Mouse (Mus musculus) kidney, postnatal 4 days (tissue): ENCODE measurements around the gene Acvrl1.
A peak's percentile ranks its signal among the peaks of the same experiment; 100 is the strongest.

Experiments
- DNase-seq, 2 experiments: peaks; one replicate each; pipeline ENCODE4 v3.0.0; 2021; ENCODE audit warnings: mixed read lengths in 2 of 2

Gene Acvrl1

DNA sequence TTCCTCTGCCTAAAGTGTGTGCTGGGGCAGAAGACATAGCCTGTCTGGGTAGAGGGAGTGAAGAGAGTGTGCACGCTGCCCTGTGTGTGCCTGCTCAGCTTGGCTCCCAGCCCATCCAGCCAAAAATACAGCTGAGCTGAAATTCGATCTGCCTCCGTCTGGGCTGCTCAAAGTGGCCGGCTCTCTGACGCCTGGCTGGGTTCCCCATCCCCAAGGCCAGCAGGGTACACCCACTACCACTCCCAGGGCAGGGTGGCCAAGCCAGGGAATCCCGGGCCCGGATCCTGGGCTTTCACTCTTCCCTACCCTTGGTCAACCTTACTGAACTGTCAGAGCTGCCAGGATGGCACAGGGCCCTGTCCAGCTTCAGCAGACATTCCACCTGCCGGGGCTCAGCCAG, 15.2 kb downstream of the Acvrl1 start:
- DNase-seq: peak; percentile 67 to 74

DNA sequence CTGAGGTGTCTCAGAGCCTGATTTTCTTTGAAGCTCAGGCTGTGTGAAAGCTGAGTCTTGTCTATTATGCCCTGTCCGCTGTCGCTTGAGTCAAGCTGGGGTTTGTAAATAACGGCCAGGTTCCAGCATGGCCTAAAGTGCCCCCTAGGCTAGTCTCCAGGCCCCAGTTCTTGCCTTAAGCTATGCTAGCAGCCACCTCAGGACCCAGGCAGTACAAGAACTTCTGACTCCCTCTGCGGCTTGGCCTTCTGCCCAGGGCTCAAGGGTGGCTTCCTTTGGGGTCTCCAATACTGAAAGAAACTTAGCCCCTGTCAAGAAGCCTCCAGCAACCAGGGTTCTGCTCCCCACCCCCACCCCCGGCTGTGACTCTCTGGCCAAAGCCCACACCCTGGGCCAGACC, 15.9 kb downstream of the Acvrl1 start:
- peak in 1 of 2 experiments; percentile 35 for DNase-seq

GRCm38 (mm10) chr15:101144779-101145178, 16.5 kb downstream of the Acvrl1 start:
- no peak for DNase-seq

GRCm38 (mm10) chr15:101145424-101146099, 17.2 kb downstream of the Acvrl1 start:
- peak in 1 of 2 experiments; percentile 99 for DNase-seq

GRCm38 (mm10) chr15:101146100-101146965, 18.0 kb downstream of the Acvrl1 start:
- peak in 1 of 2 experiments; percentile 0 for DNase-seq

DNA sequence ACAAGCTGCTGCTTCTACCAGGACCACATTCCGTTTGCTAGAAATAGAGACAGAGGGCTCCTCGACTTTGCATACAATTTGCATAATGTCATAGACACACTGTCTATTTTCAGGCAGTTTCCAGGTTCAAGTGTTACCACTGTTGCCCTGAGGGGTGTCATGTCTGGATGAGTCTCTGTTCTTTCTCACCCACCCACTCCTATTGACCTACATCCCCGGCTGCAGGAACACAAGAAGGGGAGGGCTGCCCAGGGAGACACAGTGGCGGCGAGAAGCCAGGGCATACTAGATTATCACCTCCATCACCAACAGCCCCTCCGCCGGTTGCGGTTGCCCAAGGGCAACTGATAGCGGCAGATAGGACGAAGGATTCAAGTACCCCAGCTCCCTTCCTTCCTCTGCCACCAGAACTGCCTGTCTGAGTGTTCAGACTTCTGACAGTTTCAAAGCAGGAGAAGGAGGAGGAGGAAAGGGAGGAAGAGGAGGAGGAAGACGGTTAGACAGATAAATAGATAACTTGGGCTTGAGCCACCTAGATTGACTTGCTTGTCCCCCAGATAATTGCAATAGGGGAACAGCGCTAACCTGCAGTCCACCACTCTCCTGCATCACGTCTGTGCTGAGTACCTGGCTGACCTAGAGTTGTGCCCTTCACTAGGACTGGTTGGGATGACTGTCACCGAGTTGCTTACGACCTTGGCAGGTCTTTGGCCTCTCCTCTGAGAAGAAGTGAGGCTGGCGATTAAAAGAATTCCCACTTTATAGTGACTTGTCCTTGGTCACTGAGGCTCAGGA, 19.0 kb downstream of the Acvrl1 start:
- DNase-seq: peak in 1 of 2 experiments; percentile 0

DNA sequence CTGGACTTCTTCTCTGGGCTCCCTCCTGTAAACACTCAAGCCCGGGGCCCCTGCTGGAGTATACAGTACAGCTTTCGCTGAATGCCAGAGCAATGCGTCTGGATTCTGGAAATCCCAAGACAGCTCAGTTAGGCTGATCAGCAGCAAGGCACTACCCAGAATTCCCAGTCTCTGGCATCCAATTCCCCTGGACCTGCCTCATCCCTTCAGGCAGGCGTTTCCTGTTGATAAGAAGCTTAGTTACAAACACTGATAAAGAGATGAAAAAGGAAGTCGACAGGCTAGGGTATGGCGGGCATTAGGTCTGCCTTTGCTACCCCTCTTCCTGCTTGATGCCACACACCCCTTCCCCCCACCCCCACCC, 19.6 kb downstream of the Acvrl1 start:
- DNase-seq: no peak

- DNase-seq: no peak
Measured at GRCm38 (mm10) chr15:101148604-101149003, 20.3 kb downstream of the Acvrl1 start.

DNA sequence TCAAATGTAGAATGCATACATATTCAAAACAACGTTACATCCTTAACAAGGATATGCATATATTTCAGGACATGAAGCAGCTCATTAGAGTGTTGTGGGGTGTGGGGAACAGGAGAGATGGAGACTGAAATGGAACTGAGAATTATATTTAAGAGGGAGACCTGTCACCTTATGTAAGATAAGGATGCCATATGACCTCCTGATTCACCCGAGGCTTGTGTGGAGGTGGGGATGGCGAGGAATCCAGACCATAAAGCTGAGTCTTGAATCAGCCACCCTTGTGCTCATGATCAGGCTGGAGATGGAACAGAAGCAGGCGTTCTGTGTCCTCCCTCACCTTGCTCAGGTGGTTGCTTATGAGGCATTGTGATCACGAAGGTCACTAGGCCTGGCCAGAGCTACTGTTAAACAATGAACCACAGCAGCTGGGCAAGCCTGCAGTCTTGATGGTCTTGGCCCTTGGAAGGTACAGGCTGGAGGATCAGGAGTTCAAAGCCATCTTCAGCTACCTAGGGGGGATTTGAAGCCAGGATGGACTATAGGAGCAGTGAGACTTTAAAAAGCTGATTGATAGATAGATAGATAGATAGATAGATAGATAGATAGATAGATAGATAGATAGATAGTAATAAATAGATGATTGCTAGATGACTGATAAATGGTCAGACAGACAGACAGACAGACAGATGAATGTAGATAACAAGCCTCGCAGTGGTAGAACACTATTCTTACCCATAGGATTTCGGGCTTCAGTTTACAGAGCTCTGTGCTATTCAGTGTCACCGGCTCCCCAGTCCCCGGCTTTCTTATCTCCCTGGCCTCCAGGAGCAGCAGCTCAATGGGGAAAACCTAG, 23.3 kb downstream of the Acvrl1 start:
- DNase-seq: peak in 1 of 2 experiments; percentile 0

GRCm38 (mm10) chr15:101154700-101155616, 26.6 kb downstream of the Acvrl1 start:
- no peak for DNase-seq

DNA sequence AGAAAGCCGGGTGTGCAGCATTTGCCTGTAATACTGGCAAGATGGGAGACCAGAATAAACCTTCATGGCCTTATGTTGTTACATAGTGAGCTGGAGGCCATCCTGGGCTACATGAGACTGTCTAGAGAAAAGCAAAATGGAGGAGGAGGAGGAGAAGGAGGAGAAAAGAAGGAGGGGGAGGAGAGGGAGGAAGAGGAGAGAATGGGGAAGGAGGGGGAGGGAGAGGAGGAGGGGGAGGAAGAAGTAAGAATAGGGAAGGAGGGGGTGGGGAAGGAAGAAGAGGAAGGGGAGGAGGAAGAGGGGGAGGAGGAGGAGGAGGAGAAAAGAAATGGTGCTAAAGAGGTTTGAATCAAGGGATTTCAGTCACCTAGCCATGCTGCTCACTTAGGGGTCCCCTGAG, 31.8 kb downstream of the Acvrl1 start:
- no peak for DNase-seq

- peak in 1 of 2 experiments; percentile 53 for DNase-seq
Measured at GRCm38 (mm10) chr15:101160591-101160990, 32.3 kb downstream of the Acvrl1 start.

- no peak for DNase-seq
Measured at GRCm38 (mm10) chr15:101161534-101161933, 33.2 kb downstream of the Acvrl1 start.

DNA sequence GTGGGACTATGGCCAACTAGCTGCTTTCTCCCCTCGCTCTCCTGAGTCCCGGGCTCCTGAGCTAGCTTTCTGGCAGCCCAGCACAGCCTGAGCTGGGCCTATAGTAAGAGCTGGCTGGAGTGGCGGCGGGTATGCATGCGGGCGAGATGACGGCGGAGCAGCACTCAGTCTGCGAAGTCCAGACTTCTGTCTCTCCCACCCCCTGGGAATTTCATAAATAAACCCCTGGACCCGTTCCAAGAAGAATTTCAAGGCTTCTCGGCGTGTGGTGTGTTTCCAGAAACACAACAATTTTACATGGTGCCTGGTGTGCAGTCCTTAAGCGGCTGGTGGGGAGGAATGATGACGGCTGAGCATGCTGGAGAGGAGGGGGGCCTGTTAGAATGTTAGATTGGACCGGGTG, 34.7 kb downstream of the Acvrl1 start:
- DNase-seq: peak in 1 of 2 experiments; percentile 63

DNA sequence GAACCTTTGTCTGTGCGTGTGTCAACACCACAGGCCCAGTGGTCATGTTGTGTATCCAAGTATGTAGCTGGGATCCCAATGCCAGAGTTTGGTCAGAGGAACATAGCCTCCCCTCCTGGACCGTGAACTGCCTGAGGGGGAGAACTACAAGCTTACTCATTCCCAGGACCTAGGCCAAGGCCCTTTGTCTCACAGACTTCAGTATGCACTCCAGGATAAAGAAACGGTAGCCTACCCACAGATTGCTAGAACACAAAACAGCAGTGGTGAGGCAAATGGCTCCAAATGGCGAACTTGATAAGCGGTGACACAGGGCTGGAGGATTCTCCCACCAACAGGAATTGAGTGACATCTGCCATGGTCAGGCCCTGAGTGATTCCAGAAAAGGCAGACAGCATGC, 35.5 kb downstream of the Acvrl1 start:
- DNase-seq: no peak

GRCm38 (mm10) chr15:101164291-101164690, 36.0 kb downstream of the Acvrl1 start:
- no peak for DNase-seq

DNA sequence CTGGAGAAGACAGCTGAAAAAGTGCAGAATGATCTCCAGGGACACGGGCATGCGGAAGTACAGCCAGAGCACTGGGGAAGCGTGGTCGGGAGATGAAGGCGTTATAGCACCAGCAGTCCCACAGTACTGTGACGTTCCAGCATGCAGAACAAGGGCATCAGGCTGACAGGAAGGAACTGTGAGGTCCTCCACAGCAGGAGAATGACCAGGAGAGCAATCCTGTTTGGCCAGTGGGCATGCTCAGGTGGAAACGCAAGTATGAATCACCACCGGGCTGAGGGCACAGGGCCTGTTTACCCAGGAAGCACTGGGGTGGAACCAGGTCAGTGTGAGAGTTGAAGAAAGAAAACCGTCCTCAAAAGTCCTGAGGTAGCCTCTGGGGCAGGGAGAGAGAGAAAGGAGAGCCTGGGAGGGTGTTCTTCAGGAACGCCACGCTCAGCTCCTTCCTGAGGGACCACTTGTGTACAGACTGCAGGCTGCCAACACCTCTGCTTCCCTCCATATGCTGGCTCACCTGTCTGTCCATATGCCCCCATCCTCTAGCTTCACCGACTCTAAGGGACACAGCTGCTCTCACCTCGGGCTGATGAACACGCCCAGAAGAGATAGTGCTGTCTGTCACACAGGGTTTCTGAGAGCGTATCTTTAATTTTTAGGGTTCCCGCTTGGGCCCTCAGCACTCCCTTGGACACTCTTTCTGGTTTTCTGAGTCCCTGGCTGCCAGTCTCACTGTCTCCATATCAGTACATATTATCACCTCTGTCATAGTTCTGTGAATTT, 37.5 kb downstream of the Acvrl1 start:
- peak in 1 of 2 experiments; percentile 68 for DNase-seq

DNA sequence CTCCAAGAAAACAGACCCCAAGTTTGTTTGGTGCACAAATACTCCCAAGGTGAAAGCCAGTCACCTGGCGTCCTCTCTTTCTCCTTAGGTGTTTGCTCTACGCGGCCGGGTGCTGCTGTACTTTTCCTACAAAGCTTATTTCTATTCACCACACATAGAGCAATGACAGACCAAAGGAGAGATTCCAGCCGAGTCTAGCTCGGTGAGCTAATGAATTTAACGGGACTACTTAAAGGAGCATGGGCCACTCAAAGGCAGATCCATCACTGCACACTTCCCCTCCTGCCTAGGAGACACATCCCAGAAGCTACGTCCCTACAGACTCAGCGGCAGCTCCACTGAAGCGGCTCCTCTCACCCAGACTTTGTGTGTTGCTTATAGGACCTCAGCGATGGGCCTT, 39.2 kb downstream of the Acvrl1 start:
- no peak for DNase-seq

DNA sequence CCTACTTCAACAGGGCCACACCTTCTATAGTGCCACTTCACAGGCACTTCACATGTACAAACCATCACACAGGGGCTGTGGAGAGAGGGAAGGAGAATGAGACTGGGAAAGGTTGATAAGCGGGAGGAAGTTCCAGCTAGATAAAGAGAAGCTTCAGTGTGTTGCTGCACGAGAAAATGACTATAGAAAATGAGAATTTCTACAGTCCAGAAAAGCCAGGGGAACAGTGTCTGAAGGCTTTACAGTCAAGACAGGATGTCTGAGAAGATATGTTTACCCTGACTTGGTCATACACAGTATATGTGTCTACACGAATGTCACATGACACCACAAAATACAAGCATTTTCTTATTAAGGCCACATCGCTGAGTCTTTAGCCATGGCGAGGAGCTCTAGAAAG, 41.6 kb downstream of the Acvrl1 start:
- no peak for DNase-seq

GRCm38 (mm10) chr15:101170413-101170980, 42.2 kb downstream of the Acvrl1 start:
- no peak for DNase-seq
